Mouse (Mus musculus) CH12.LX (cell line): ENCODE measurements around the gene Cnih4. TPM values are rescaled to one million over a fixed set of nuclear protein-coding genes. Genes with fewer than 3 reads are reported as not detected.
A peak's percentile ranks its signal among the peaks of the same experiment; 100 is the strongest.

Source experiments
- DNase-seq: peaks from one replicate; pipeline ENCODE4 v3.0.0-alpha.2; 2013; ENCODE audit errors: extremely low read depth
- H3K27ac ChIP-seq: 2 replicates; pipeline ENCODE4 v1.5.1; 2012; ENCODE audit warnings: low read depth, mild to moderate bottlenecking, control low read depth, moderate library complexity; ENCODE audit not compliant: insufficient read depth
- H3K27me3 ChIP-seq: replicated peaks from 2 replicates; pipeline ENCODE3; 2012; ENCODE audit warnings: inconsistent platforms
- H3K36me3 ChIP-seq, 2 experiments: replicated peaks in 1 of 2; 2 replicates each; pipeline versions ENCODE3 to v1.6.1; 2012; ENCODE audit warnings: inconsistent platforms in 1 of 2, low read length in 1 of 2, mild to moderate bottlenecking in 1 of 2, mixed read lengths in 1 of 2, moderate library complexity in 1 of 2; ENCODE audit not compliant: control insufficient read depth in 1 of 2, insufficient read depth in 1 of 2
- H3K4me1 ChIP-seq, 2 experiments: 2 replicates each; pipeline ENCODE4 v1.6.1; 2012; ENCODE audit warnings: inconsistent platforms in 1 of 2, moderate library complexity in 1 of 2; ENCODE audit not compliant: insufficient read depth in 2 of 2, control insufficient read depth in 1 of 2
- H3K4me2 ChIP-seq: 2 replicates; pipeline ENCODE4 v1.6.1; 2012; ENCODE audit warnings: low read depth, mild to moderate bottlenecking, control low read depth; ENCODE audit not compliant: poor library complexity, insufficient read depth, severe bottlenecking
- H3K4me3 ChIP-seq, 3 experiments: fragments of 150-350 bp in 1 of 3; sonication (generic) in 1 of 3; replicated peaks in 1 of 3; 2 replicates each; pipeline versions ENCODE3 to v1.5.1; 2011 to 2012; ENCODE audit warnings: low read depth in 2 of 3, low read length in 2 of 3, mild to moderate bottlenecking in 2 of 3, moderate library complexity in 2 of 3, control low read depth in 1 of 3, improper control_type of control experiment in 1 of 3, inconsistent platforms in 1 of 3, mixed read lengths in 1 of 3; ENCODE audit not compliant: poor library complexity in 1 of 3
- H3K79me2 ChIP-seq: replicated peaks from 2 replicates; pipeline ENCODE4 v1.6.1; 2012; ENCODE audit warnings: mild to moderate bottlenecking, moderate library complexity; ENCODE audit not compliant: control insufficient read depth, poor library complexity, insufficient read depth, severe bottlenecking; ENCODE audit errors: extremely low read depth
- H3K9ac ChIP-seq: 2 replicates; pipeline ENCODE4 v1.6.1; 2012; ENCODE audit warnings: low read depth, mild to moderate bottlenecking, control low read depth, moderate library complexity; ENCODE audit not compliant: insufficient read depth
- H3K9me3 ChIP-seq: replicated peaks from 2 replicates; pipeline ENCODE3; 2012; ENCODE audit warnings: low read length, inconsistent platforms, mixed read lengths
- BHLHE40 ChIP-seq: IDR thresholded peaks from 2 replicates; pipeline ENCODE4 v1.6.1; 2011; ENCODE audit warnings: mild to moderate bottlenecking, low read depth, low read length, improper control_type of control experiment
- CHD2 ChIP-seq: IDR thresholded peaks from 2 replicates; pipeline ENCODE4 v1.6.1; 2011; ENCODE audit warnings: low read length, improper control_type of control experiment
- CTCF ChIP-seq, 2 experiments: IDR thresholded peaks in 1 of 2; conservative IDR thresholded peaks in 1 of 2; 2 replicates each; pipeline ENCODE4 v1.5.1; 2011 to 2012; ENCODE audit warnings: low read depth in 2 of 2, low read length in 2 of 2, improper control_type of control experiment in 1 of 2, inconsistent platforms in 1 of 2, mild to moderate bottlenecking in 1 of 2, moderate library complexity in 1 of 2
- E2F4 ChIP-seq: IDR thresholded peaks from 2 replicates; pipeline ENCODE4 v1.6.1; 2011; ENCODE audit warnings: low read depth, low read length, improper control_type of control experiment; ENCODE audit not compliant: insufficient replicate concordance
- ELF1 ChIP-seq: IDR thresholded peaks from 2 replicates; pipeline ENCODE4 v1.6.1; 2014; ENCODE audit warnings: low read depth, mild to moderate bottlenecking, inconsistent platforms, low read length, improper control_type of control experiment
- EP300 ChIP-seq: IDR thresholded peaks from 2 replicates; pipeline ENCODE4 v1.6.1; 2011; ENCODE audit warnings: low read length, improper control_type of control experiment
- ETS1 ChIP-seq: conservative IDR thresholded peaks from 2 replicates; pipeline ENCODE4 v1.6.1; 2012; ENCODE audit warnings: low read depth, mild to moderate bottlenecking, inconsistent platforms, low read length, improper control_type of control experiment, moderate library complexity
- GABPA ChIP-seq: IDR thresholded peaks from 2 replicates; pipeline ENCODE4 v1.6.1; 2012; ENCODE audit warnings: low read depth, low read length, improper control_type of control experiment, inconsistent platforms; ENCODE audit not compliant: insufficient replicate concordance
- HCFC1 ChIP-seq: IDR thresholded peaks from 2 replicates; pipeline ENCODE4 v1.6.1; 2012; ENCODE audit warnings: low read depth, mild to moderate bottlenecking, inconsistent platforms, low read length, improper control_type of control experiment
- IRF4 ChIP-seq: IDR thresholded peaks from 2 replicates; pipeline ENCODE4 v1.6.1; 2014; ENCODE audit warnings: low read depth, mild to moderate bottlenecking, inconsistent platforms, low read length, improper control_type of control experiment
- JUN ChIP-seq: IDR thresholded peaks from 2 replicates; pipeline ENCODE4 v1.6.1; 2011; ENCODE audit warnings: low read depth, mild to moderate bottlenecking, low read length, improper control_type of control experiment, moderate library complexity; ENCODE audit not compliant: insufficient read depth
- JUND ChIP-seq: conservative IDR thresholded peaks from 2 replicates; pipeline ENCODE4 v1.6.1; 2011; ENCODE audit warnings: low read depth, low read length, improper control_type of control experiment
- KAT2A ChIP-seq: IDR thresholded peaks from 2 replicates; pipeline ENCODE4 v1.6.1; 2012; ENCODE audit warnings: low read length, improper control_type of control experiment, inconsistent platforms; ENCODE audit not compliant: insufficient replicate concordance
- MAZ ChIP-seq: IDR thresholded peaks from 2 replicates; pipeline ENCODE4 v1.6.1; 2012; ENCODE audit warnings: low read depth, mild to moderate bottlenecking, inconsistent platforms, low read length, improper control_type of control experiment, moderate library complexity
- MEF2A ChIP-seq: IDR thresholded peaks from 2 replicates; pipeline ENCODE4 v1.6.1; 2014; ENCODE audit warnings: low read depth, mild to moderate bottlenecking, inconsistent platforms, low read length, improper control_type of control experiment, borderline replicate concordance
- MXI1 ChIP-seq: IDR thresholded peaks from 2 replicates; pipeline ENCODE4 v1.6.1; 2011; ENCODE audit warnings: mild to moderate bottlenecking, low read depth, low read length, improper control_type of control experiment
- MYC ChIP-seq: IDR thresholded peaks from 2 replicates; pipeline ENCODE4 v1.6.1; 2011; ENCODE audit warnings: low read depth, mild to moderate bottlenecking, improper control_type of control experiment, low read length
- NELFE ChIP-seq: IDR thresholded peaks from 2 replicates; pipeline ENCODE4 v1.6.1; 2011; ENCODE audit warnings: low read depth, low read length, improper control_type of control experiment
- NRF1 ChIP-seq: IDR thresholded peaks from 2 replicates; pipeline ENCODE4 v1.6.1; 2014; ENCODE audit warnings: low read depth, mild to moderate bottlenecking, inconsistent platforms, low read length, improper control_type of control experiment, moderate library complexity
- PAX5 ChIP-seq: IDR thresholded peaks from 2 replicates; pipeline ENCODE4 v1.6.1; 2012; ENCODE audit warnings: low read length, inconsistent platforms, mixed read lengths
- POLR2A ChIP-seq: IDR thresholded peaks from 2 replicates; pipeline ENCODE4 v1.6.1; 2011; ENCODE audit warnings: low read depth, mild to moderate bottlenecking, improper control_type of control experiment, low read length
- RAD21 ChIP-seq: IDR thresholded peaks from 2 replicates; pipeline ENCODE4 v1.6.1; 2011; ENCODE audit warnings: low read depth, mild to moderate bottlenecking, low read length, improper control_type of control experiment, moderate library complexity
- SIN3A ChIP-seq: IDR thresholded peaks from 2 replicates; pipeline ENCODE4 v1.6.1; 2012; ENCODE audit warnings: low read length, improper control_type of control experiment, inconsistent platforms
- SMC3 ChIP-seq: IDR thresholded peaks from 2 replicates; pipeline ENCODE4 v1.6.1; 2011; ENCODE audit warnings: low read depth, low read length, improper control_type of control experiment
- TBP ChIP-seq: conservative IDR thresholded peaks from 2 replicates; pipeline ENCODE4 v1.6.1; 2011; ENCODE audit warnings: low read depth, low read length, improper control_type of control experiment
- TCF12 ChIP-seq: IDR thresholded peaks from 2 replicates; pipeline ENCODE4 v1.6.1; 2014; ENCODE audit warnings: low read depth, mild to moderate bottlenecking, inconsistent platforms, low read length, improper control_type of control experiment
- UBTF ChIP-seq: IDR thresholded peaks from 2 replicates; pipeline ENCODE4 v1.6.1; 2012; ENCODE audit warnings: low read depth, mild to moderate bottlenecking, inconsistent platforms, low read length, improper control_type of control experiment, moderate library complexity
- ZKSCAN1 ChIP-seq: IDR thresholded peaks from 2 replicates; pipeline ENCODE4 v1.6.1; 2012; ENCODE audit warnings: low read depth, inconsistent platforms, low read length, improper control_type of control experiment, borderline replicate concordance
- ZMIZ1 ChIP-seq: IDR thresholded peaks from 2 replicates; pipeline ENCODE4 v1.6.1; 2012; ENCODE audit warnings: low read depth, mild to moderate bottlenecking, inconsistent platforms, low read length, improper control_type of control experiment
- ZNF384 ChIP-seq: IDR thresholded peaks from 2 replicates; pipeline ENCODE4 v1.6.1; 2012; ENCODE audit warnings: low read depth, low read length, improper control_type of control experiment, inconsistent platforms
- dilution Hi-C: fragments of 300-500 bp; cut with MboI; formaldehyde crosslinking; loops from 2 replicates; pipeline ENCODE4 v1.14.3; 2020; ENCODE audit warnings: low sequenced_read_pairs; ENCODE audit not compliant: extremely low pct_unique_long_range_greater_than_20kb, extremely low pct_ligation_motif_present
- in situ Hi-C: fragments of 300-500 bp; cut with MboI; formaldehyde crosslinking; loops from 3 replicates; pipeline ENCODE4 v1.14.3; 2019; ENCODE audit warnings: low sequenced_read_pairs, low pct_ligation_motif_present, low pct_unique_long_range_greater_than_20kb, mixed read lengths
- polyA plus RNA-seq: library from polyadenylated mRNA; unstranded; fragments of >175 nt; gene quantifications from 2 replicates; pipeline ENCODE4 v1.2.1, GENCODE M21; 2012; ENCODE audit warnings: low read depth; ENCODE audit not compliant: insufficient read length
- total RNA-seq, 2 experiments: library from RNA; depleted of rRNA; stranded (reverse); fragments of 300-350 nt in 1 of 2; fragments of >200 nt in 1 of 2; gene quantifications; 2 replicates each; pipeline ENCODE4 v1.2.3; 2012 to 2014

Gene Cnih4
- total and polyA plus RNA-seq, 3 experiments, result 24.2 to 54.1 (median 39.1) TPM

- in situ Hi-C loops, result no loop called here
- TF ChIP-seq ELF1, result no peak
- no peak for TF ChIP-seq TCF12
- TF ChIP-seq ETS1, result no peak
- no peak for TF ChIP-seq MAZ
- no peaks in the 10 kb centered on the region for H3K27me3 ChIP-seq
- peak overlapping the region; percentile 91 for H3K9ac ChIP-seq
- peak overlapping the region; percentile 84 to 91 (median 87) for H3K4me3 ChIP-seq
- H3K4me2 ChIP-seq, result no peak overlapping the region
- H3K79me2 ChIP-seq, result peaks cover 38% of the 10 kb centered on the region
- dilution Hi-C loops, result no loop called here
- peak overlapping the region; percentile 25; the same call in 1 of the 2 replicates for H3K27ac ChIP-seq
- peaks cover 2 to 26% of the 10 kb centered on the region in 2 experiments; a peak in 3 of 4 replicates for H3K4me1 ChIP-seq
- H3K36me3 ChIP-seq, result peaks cover 8 to 21% of the 10 kb centered on the region in 2 experiments
- no peaks in the 10 kb centered on the region for H3K9me3 ChIP-seq
- DNase-seq, result no peak
Measured at GRCm38 (mm10) chr1:181211403-181211919, 67.0 kb downstream of the Cnih4 start.

DNA sequence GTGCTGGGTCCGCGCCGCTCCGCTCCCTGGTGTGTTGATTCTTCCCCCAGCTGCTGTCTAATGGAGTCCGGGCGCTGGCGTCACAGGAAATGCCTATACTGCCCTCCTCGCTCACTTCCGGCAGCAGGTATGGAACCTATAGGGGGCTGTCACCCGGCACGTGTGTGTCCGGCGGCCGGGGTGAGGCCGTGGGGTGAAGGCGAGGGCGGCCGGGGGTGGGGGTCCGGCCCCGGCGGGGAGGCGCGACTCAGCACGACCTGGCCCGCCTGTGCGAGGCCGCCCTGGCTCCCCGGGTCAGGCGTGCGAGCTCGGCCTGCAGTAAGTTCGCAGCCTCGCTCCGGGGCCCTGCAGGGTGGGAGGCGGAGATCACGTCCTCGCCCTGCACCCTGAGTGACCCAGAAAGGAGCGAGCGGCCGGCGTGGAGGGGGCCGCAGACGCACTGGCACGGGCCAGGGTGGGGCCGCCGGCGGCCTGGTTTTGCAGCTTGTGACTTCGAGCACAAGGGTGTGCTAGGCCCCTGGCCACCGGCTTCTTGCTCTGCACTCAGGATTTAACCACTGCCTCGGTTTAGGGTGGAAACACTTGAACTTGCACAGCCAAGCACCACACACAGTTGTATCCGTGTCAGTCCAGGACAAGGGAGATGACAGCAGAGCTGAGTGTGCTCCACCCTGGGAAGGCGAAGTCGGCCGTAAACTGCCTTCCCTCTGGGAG lies 67.6 kb downstream of the Cnih4 start, which contains the start of gene Wdr26:
Wdr26 (minus strand) TSS at position 82 of the 714 bp plus-strand sequence.
- peak within 1 kb of the TSS; percentile 52 for H3K4me2 ChIP-seq
- H3K27me3 ChIP-seq, result no peaks in the 10 kb centered on the region
- dilution Hi-C loops (no loop called here), in situ Hi-C loops (no loop called here)
- DNase-seq, result peak; percentile 79
- H3K9me3 ChIP-seq, result no peaks in the 10 kb centered on the region
- peaks cover 2 to 26% of the 10 kb centered on the region in 2 experiments; a peak in 3 of 4 replicates for H3K4me1 ChIP-seq
- peak within 1 kb of the TSS; percentile 91 for H3K9ac ChIP-seq
- peak within 1 kb of the TSS; percentile 84 to 91 (median 87) for H3K4me3 ChIP-seq
- peaks cover 6 to 17% of the 10 kb centered on the region in 2 experiments for H3K36me3 ChIP-seq
- H3K27ac ChIP-seq, result peak within 1 kb of the TSS; percentile 51
- H3K79me2 ChIP-seq, result peaks cover 33% of the 10 kb centered on the region
- TF ChIP-seq NRF1, result 0 out of 2 replicates have a peak, but pooled peaks have one; percentile 33
- no peak for TF ChIP-seq GABPA
- 0 out of 2 replicates have a peak, but pooled peaks have one; percentile 33 for TF ChIP-seq TBP
- no peak for TF ChIP-seq CHD2
- TF ChIP-seq EP300, result no peak
- TF ChIP-seq E2F4, result no peak
- TF ChIP-seq MXI1, result peak; percentile 96
- peak; percentile 40 for TF ChIP-seq RAD21
- TF ChIP-seq IRF4, result no peak; the same call in 1 of the 2 replicates
- TF ChIP-seq JUN, result no peak
- TF ChIP-seq ZNF384, result no peak
- peak; percentile 53; the same call in 1 of the 2 replicates for TF ChIP-seq MAZ
- TF ChIP-seq BHLHE40, result peak; percentile 98
- TF ChIP-seq ZKSCAN1, result no peak
- no peak; the same call in 1 of the 2 replicates for TF ChIP-seq UBTF
- TF ChIP-seq MEF2A, result peak; percentile 20; the same call in 1 of the 2 replicates
- peak in 1 of 2 experiments; percentile 37; a peak in 2 of 4 replicates for TF ChIP-seq CTCF (conservative IDR thresholded peaks at IDR 0.05 in 1 of 2, IDR thresholded peaks at IDR 0.05 in 1 of 2; ENCODE audit: low read depth in 2 of 2, low read length in 2 of 2)
- peak; percentile 76 for TF ChIP-seq HCFC1
- TF ChIP-seq SIN3A, result peak; percentile 88
- TF ChIP-seq ZMIZ1, result peak; percentile 70
- peak; percentile 35 for TF ChIP-seq SMC3
- TF ChIP-seq MYC, result peak; percentile 26; the same call in 1 of the 2 replicates
- TF ChIP-seq JUND, result no peak
- no peak for TF ChIP-seq PAX5
- TF ChIP-seq NELFE, result no peak; the same call in 1 of the 2 replicates
- peak; percentile 64 for TF ChIP-seq ELF1
- peak; percentile 75 for TF ChIP-seq POLR2A
- TF ChIP-seq ETS1, result peak; percentile 51
- TF ChIP-seq KAT2A, result no peak
